Mouse (Mus musculus) adrenal gland, adult 2 months (tissue): ENCODE data around the gene Rpl18. TPM values are rescaled to one million over a fixed set of nuclear protein-coding genes. Genes with fewer than 3 reads are reported as not detected.

Source experiments
- DNase-seq: peaks from one replicate; pipeline ENCODE4 v3.0.0; 2021
- polyA plus RNA-seq: library from polyadenylated mRNA; depleted of rRNA; stranded (reverse); fragments of >200 nt; gene quantifications from 2 replicates; pipeline ENCODE4 v1.2.3, GENCODE M21; 2012
- total RNA-seq, 2 experiments: library from RNA; stranded (reverse); gene quantifications; 2 replicates each; pipeline ENCODE4 v1.2.3; 2021

The Rpl18 gene
- total and polyA plus RNA-seq, 3 experiments: 972 to 1,143 (median 1,050) TPM

GRCm38 (mm10) chr7:45713881-45714520, 1.3 kb upstream of the Rpl18 start:
- DNase-seq: peak; percentile 38

GRCm38 (mm10) chr7:45714630-45715089, 597 bp upstream of the Rpl18 start:
- no peak for DNase-seq

GRCm38 (mm10) chr7:45715741-45716459, 643 bp downstream of the Rpl18 start:
- DNase-seq: peak; percentile 38

GRCm38 (mm10) chr7:45716460-45716857, 1.2 kb downstream of the Rpl18 start:
- no peak for DNase-seq

GRCm38 (mm10) chr7:45716952-45717917, 2.0 kb downstream of the Rpl18 start:
- peak; percentile 42 for DNase-seq

- peak; percentile 97 for DNase-seq
Measured at GRCm38 (mm10) chr7:45717918-45718297, 2.7 kb downstream of the Rpl18 start, which contains the start of gene Sphk2. Sphk2 (minus strand) TSS chr7:45718002.

- DNase-seq: no peak
Measured at GRCm38 (mm10) chr7:45718331-45718730, 3.1 kb downstream of the Rpl18 start.

- no peak for DNase-seq
Measured at GRCm38 (mm10) chr7:45719180-45719579, 3.9 kb downstream of the Rpl18 start.

GRCm38 (mm10) chr7:45719738-45720412, 4.6 kb downstream of the Rpl18 start:
- no peak for DNase-seq

GRCm38 (mm10) chr7:45720413-45721233, 5.4 kb downstream of the Rpl18 start, which contains the start of gene Fam83e:
Fam83e (plus strand) TSS chr7:45721212.
- DNase-seq: no peak

- no peak for DNase-seq
Measured at GRCm38 (mm10) chr7:45721234-45721571, 5.9 kb downstream of the Rpl18 start.

- peak; percentile 38 for DNase-seq
Measured at GRCm38 (mm10) chr7:45721642-45722347, 6.5 kb downstream of the Rpl18 start.

- no peak for DNase-seq
Measured at GRCm38 (mm10) chr7:45722348-45722713, 7.1 kb downstream of the Rpl18 start.

GRCm38 (mm10) chr7:45723301-45723700, 8.0 kb downstream of the Rpl18 start:
- DNase-seq: no peak

GRCm38 (mm10) chr7:45723781-45724180, 8.5 kb downstream of the Rpl18 start:
- no peak for DNase-seq

- no peak for DNase-seq
Measured at GRCm38 (mm10) chr7:45725151-45725550, 9.9 kb downstream of the Rpl18 start.

GRCm38 (mm10) chr7:45725713-45726112, 10.5 kb downstream of the Rpl18 start, which contains the start of gene Spaca4:
Spaca4 (minus strand) TSS chr7:45725813.
- DNase-seq: no peak

- DNase-seq: peak; percentile 66
Measured at GRCm38 (mm10) chr7:45726419-45726818, 11.2 kb downstream of the Rpl18 start.

GRCm38 (mm10) chr7:45727625-45728024, 12.4 kb downstream of the Rpl18 start:
- no peak for DNase-seq
